Mouse (Mus musculus) MEL (cell line): Measurements from ENCODE around the gene Pla1a. TPM values are rescaled to one million over a fixed set of nuclear protein-coding genes. Genes with fewer than 3 reads are reported as not detected.

ENCODE experiments used
- DNase-seq: peaks from one replicate; pipeline ENCODE4 v3.0.0; 2011; ENCODE audit warnings: low read depth, low spot score
- H3K27ac ChIP-seq: 2 replicates; pipeline ENCODE4 v1.5.1; 2012; ENCODE audit warnings: low read depth, mild to moderate bottlenecking, control low read depth, low read length, moderate library complexity; ENCODE audit not compliant: control insufficient read depth
- H3K27me3 ChIP-seq, 2 experiments: fragments of 150-350 bp in 1 of 2; sonication (generic) in 1 of 2; 2 replicates each; pipeline ENCODE4 v1.6.1; 2012; ENCODE audit warnings: low read length in 2 of 2, mild to moderate bottlenecking in 2 of 2, improper control_type of control experiment in 1 of 2, moderate library complexity in 1 of 2; ENCODE audit not compliant: insufficient read depth in 2 of 2, control insufficient read depth in 1 of 2
- H3K36me3 ChIP-seq, 2 experiments: 2 replicates each; pipeline ENCODE4 v1.6.1; 2012 to 2014; ENCODE audit warnings: low read length in 2 of 2, improper control_type of control experiment in 1 of 2, inconsistent platforms in 1 of 2, mild to moderate bottlenecking in 1 of 2; ENCODE audit not compliant: insufficient read depth in 2 of 2, control insufficient read depth in 1 of 2
- H3K4me1 ChIP-seq, 2 experiments: fragments of 150-350 bp in 1 of 2; sonication (generic) in 1 of 2; 2 replicates each; pipeline ENCODE4 v1.6.1; 2012; ENCODE audit warnings: low read length in 2 of 2, improper control_type of control experiment in 1 of 2, mild to moderate bottlenecking in 1 of 2; ENCODE audit not compliant: insufficient read depth in 2 of 2, control insufficient read depth in 1 of 2
- H3K4me3 ChIP-seq, 2 experiments: fragments of 150-350 bp in 1 of 2; sonication (generic) in 1 of 2; 2 replicates each; pipeline ENCODE4 v1.5.1; 2012; ENCODE audit warnings: low read depth in 2 of 2, low read length in 2 of 2, mild to moderate bottlenecking in 2 of 2, moderate library complexity in 2 of 2, control low read depth in 1 of 2, improper control_type of control experiment in 1 of 2; ENCODE audit not compliant: control insufficient read depth in 1 of 2, insufficient read depth in 1 of 2
- H3K79me2 ChIP-seq: 2 replicates; pipeline ENCODE4 v1.6.1; 2012; ENCODE audit warnings: mild to moderate bottlenecking, low read length, moderate library complexity; ENCODE audit not compliant: control insufficient read depth, poor library complexity, insufficient read depth
- H3K9ac ChIP-seq: 2 replicates; pipeline ENCODE4 v1.6.1; 2012; ENCODE audit warnings: low read depth, mild to moderate bottlenecking, control low read depth, low read length, moderate library complexity; ENCODE audit not compliant: control insufficient read depth, poor library complexity, severe bottlenecking
- H3K9me3 ChIP-seq: fragments of 150-350 bp; sonication (generic); replicated peaks from 2 replicates; pipeline ENCODE4 v1.6.1; 2012; ENCODE audit warnings: mild to moderate bottlenecking, low read length, improper control_type of control experiment, moderate library complexity; ENCODE audit not compliant: insufficient read depth
- BHLHE40 ChIP-seq: IDR thresholded peaks from 2 replicates; pipeline ENCODE4 v1.6.1; 2012; ENCODE audit warnings: low read depth, mild to moderate bottlenecking, inconsistent platforms, low read length, improper control_type of control experiment, borderline replicate concordance
- CTCF ChIP-seq, 3 experiments: IDR thresholded peaks in 2 of 3; conservative IDR thresholded peaks in 1 of 3; 2 replicates each; pipeline ENCODE4 v1.5.1; 2011 to 2012; ENCODE audit warnings: low read length in 3 of 3, low read depth in 2 of 3, mild to moderate bottlenecking in 2 of 3, improper control_type of control experiment in 1 of 3, inconsistent platforms in 1 of 3, mixed read lengths in 1 of 3, moderate library complexity in 1 of 3; ENCODE audit not compliant: control insufficient read depth in 1 of 3, insufficient read depth in 1 of 3, poor library complexity in 1 of 3, severe bottlenecking in 1 of 3
- E2F4 ChIP-seq: IDR thresholded peaks from 2 replicates; pipeline ENCODE4 v1.6.1; 2011; ENCODE audit warnings: low read depth, low read length, improper control_type of control experiment, borderline replicate concordance
- EP300 ChIP-seq, 2 experiments: IDR thresholded peaks; 2 replicates each; pipeline ENCODE4 v1.6.1; 2011; ENCODE audit warnings: improper control_type of control experiment in 2 of 2, low read length in 2 of 2, low read depth in 1 of 2, mild to moderate bottlenecking in 1 of 2
- GABPA ChIP-seq: IDR thresholded peaks from 2 replicates; pipeline ENCODE4 v1.6.1; 2012; ENCODE audit warnings: low read depth, mild to moderate bottlenecking, inconsistent platforms, low read length, improper control_type of control experiment, moderate library complexity
- GATA1 ChIP-seq: IDR thresholded peaks from 2 replicates; pipeline ENCODE4 v1.6.1; 2011; ENCODE audit warnings: low read depth, low read length, improper control_type of control experiment
- HCFC1 ChIP-seq: IDR thresholded peaks from 2 replicates; pipeline ENCODE4 v1.6.1; 2012; ENCODE audit warnings: low read depth, mild to moderate bottlenecking, inconsistent platforms, low read length, improper control_type of control experiment, moderate library complexity
- JUND ChIP-seq: IDR thresholded peaks from 2 replicates; pipeline ENCODE4 v1.6.1; 2011; ENCODE audit warnings: low read depth, mild to moderate bottlenecking, improper control_type of control experiment, low read length
- KAT2A ChIP-seq: conservative IDR thresholded peaks from 2 replicates; pipeline ENCODE4 v1.6.1; 2012; ENCODE audit warnings: low read depth, low read length, improper control_type of control experiment, inconsistent platforms
- MAFK ChIP-seq: IDR thresholded peaks from 2 replicates; pipeline ENCODE4 v1.6.1; 2011; ENCODE audit warnings: low read depth, mild to moderate bottlenecking, low read length, improper control_type of control experiment, borderline replicate concordance
- MAX ChIP-seq: IDR thresholded peaks from 2 replicates; pipeline ENCODE4 v1.6.1; 2011; ENCODE audit warnings: low read length, improper control_type of control experiment
- MAZ ChIP-seq: IDR thresholded peaks from 2 replicates; pipeline ENCODE4 v1.6.1; 2012; ENCODE audit warnings: low read depth, mild to moderate bottlenecking, inconsistent platforms, low read length, improper control_type of control experiment
- MEF2A ChIP-seq: IDR thresholded peaks from 2 replicates; pipeline ENCODE4 v1.6.1; 2014; ENCODE audit warnings: low read depth, mild to moderate bottlenecking, inconsistent platforms, low read length, improper control_type of control experiment; ENCODE audit not compliant: poor library complexity, insufficient replicate concordance, severe bottlenecking; ENCODE audit errors: extremely low read depth
- MXI1 ChIP-seq: IDR thresholded peaks from 2 replicates; pipeline ENCODE4 v1.6.1; 2011; ENCODE audit warnings: mild to moderate bottlenecking, low read depth, low read length, improper control_type of control experiment
- MYC ChIP-seq: IDR thresholded peaks from 2 replicates; pipeline ENCODE4 v1.6.1; 2011; ENCODE audit warnings: low read depth, mild to moderate bottlenecking, low read length, improper control_type of control experiment, moderate library complexity
- NRF1 ChIP-seq: IDR thresholded peaks from 2 replicates; pipeline ENCODE4 v1.6.1; 2014; ENCODE audit warnings: low read depth, mild to moderate bottlenecking, inconsistent platforms, low read length, improper control_type of control experiment, moderate library complexity; ENCODE audit not compliant: poor library complexity, insufficient read depth, severe bottlenecking
- POLR2A ChIP-seq, 2 experiments: IDR thresholded peaks; 2 replicates each; pipeline ENCODE4 v1.6.1; 2011 to 2012; ENCODE audit warnings: low read length in 2 of 2, mild to moderate bottlenecking in 2 of 2, control low read depth in 1 of 2, improper control_type of control experiment in 1 of 2, low read depth in 1 of 2, moderate library complexity in 1 of 2; ENCODE audit not compliant: control insufficient read depth in 1 of 2, insufficient read depth in 1 of 2, poor library complexity in 1 of 2
- POLR2AphosphoS2 ChIP-seq: IDR thresholded peaks from 2 replicates; pipeline ENCODE4 v1.6.1; 2011; ENCODE audit warnings: low read length, improper control_type of control experiment
- SIN3A ChIP-seq: IDR thresholded peaks from 2 replicates; pipeline ENCODE4 v1.6.1; 2012; ENCODE audit warnings: low read length, improper control_type of control experiment, inconsistent platforms
- SMC3 ChIP-seq: IDR thresholded peaks from 2 replicates; pipeline ENCODE4 v1.6.1; 2011; ENCODE audit warnings: low read depth, low read length, improper control_type of control experiment
- TAL1 ChIP-seq: IDR thresholded peaks from 2 replicates; pipeline ENCODE4 v1.6.1; 2012; ENCODE audit warnings: mild to moderate bottlenecking, inconsistent platforms, low read length, moderate library complexity, mixed read lengths
- TBP ChIP-seq: IDR thresholded peaks from 2 replicates; pipeline ENCODE4 v1.8.0; 2011; ENCODE audit warnings: low read depth, low read length, improper control_type of control experiment
- USF1 ChIP-seq: IDR thresholded peaks from 2 replicates; pipeline ENCODE4 v1.6.1; 2014; ENCODE audit warnings: low read depth, mild to moderate bottlenecking, inconsistent platforms, low read length, improper control_type of control experiment, moderate library complexity
- USF2 ChIP-seq, 2 experiments: IDR thresholded peaks; 2 replicates each; pipeline ENCODE4 v1.6.1; 2011 to 2012; ENCODE audit warnings: improper control_type of control experiment in 2 of 2, low read length in 2 of 2, borderline replicate concordance in 1 of 2, inconsistent platforms in 1 of 2, low read depth in 1 of 2, mild to moderate bottlenecking in 1 of 2; ENCODE audit not compliant: insufficient read depth in 1 of 2
- ZC3H11A ChIP-seq: IDR thresholded peaks from 2 replicates; pipeline ENCODE4 v1.6.1; 2012; ENCODE audit warnings: low read depth, mild to moderate bottlenecking, inconsistent platforms, low read length, improper control_type of control experiment
- ZKSCAN1 ChIP-seq: IDR thresholded peaks from 2 replicates; pipeline ENCODE4 v1.6.1; 2012; ENCODE audit warnings: low read depth, mild to moderate bottlenecking, inconsistent platforms, low read length, improper control_type of control experiment, moderate library complexity
- ZNF384 ChIP-seq: IDR thresholded peaks from 2 replicates; pipeline ENCODE4 v1.6.1; 2012; ENCODE audit warnings: low read depth, mild to moderate bottlenecking, inconsistent platforms, low read length, improper control_type of control experiment
- polyA plus RNA-seq, 2 experiments: library from polyadenylated mRNA; stranded (reverse) in 1 of 2; unstranded in 1 of 2; fragments of >175 nt in 1 of 2; fragments of >200 nt in 1 of 2; gene quantifications; 2 replicates each; pipeline versions ENCODE4 v1.2.1 to v1.2.4; 2012; ENCODE audit warnings: low replicate concordance in 2 of 2, low read depth in 1 of 2; ENCODE audit not compliant: insufficient read length in 2 of 2, insufficient read depth in 1 of 2, missing spikeins in 1 of 2
- total RNA-seq: library from RNA; depleted of rRNA; stranded (reverse); fragments of 300-350 nt; gene quantifications from 2 replicates; pipeline ENCODE4 v1.2.3, GENCODE M21; 2012

Pla1a gene
- total and polyA plus RNA-seq, 3 experiments = 0.04 TPM; not detected in 2

DNA sequence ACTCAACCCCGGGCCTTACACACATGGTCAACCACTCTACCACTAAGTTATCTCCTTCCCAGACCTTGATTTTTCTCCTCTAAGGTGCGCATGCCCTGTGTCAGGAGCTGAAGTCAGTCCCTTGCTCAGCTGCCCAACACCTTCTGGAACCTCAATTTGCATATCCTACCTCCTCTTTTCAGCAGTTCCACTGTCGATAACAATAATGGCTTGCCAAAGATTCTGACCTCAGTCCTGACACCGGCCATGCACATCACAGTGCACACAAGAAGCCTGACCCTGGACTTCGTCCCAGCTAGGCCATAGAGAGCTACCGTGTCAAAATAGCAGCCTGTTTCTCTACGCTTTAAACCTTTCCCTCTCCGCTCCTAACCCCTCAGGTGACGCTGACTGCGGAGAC, 59.5 kb downstream of the Pla1a start (continued):
- TF ChIP-seq TAL1 = no peak
- TF ChIP-seq ZKSCAN1 = no peak
- TF ChIP-seq USF1 = 0 out of 2 replicates have a peak, but pooled peaks have one; percentile 11
- no peak for TF ChIP-seq MAZ
- TF ChIP-seq JUND = no peak
- TF ChIP-seq SIN3A = peak; percentile 23
- TF ChIP-seq SMC3 = no peak
- TF ChIP-seq MYC = no peak
- no peak for TF ChIP-seq ZNF384
- TF ChIP-seq USF2 (IDR thresholded peaks at IDR 0.05; ENCODE audit: borderline replicate concordance in 1 of 2, insufficient read depth in 1 of 2, low read depth in 1 of 2, low read length in 2 of 2) = no peak
- TF ChIP-seq MAFK = no peak
- no peak for TF ChIP-seq MEF2A
- TF ChIP-seq KAT2A = no peak
- TF ChIP-seq EP300 (IDR thresholded peaks at IDR 0.05; ENCODE audit: low read depth in 1 of 2, low read length in 2 of 2) = peak in 1 of 2 experiments; percentile 26; a peak in 1 of 4 replicates
- TF ChIP-seq TBP = 0 out of 2 replicates have a peak, but pooled peaks have one; percentile 41

- peak overlapping the region; percentile 80 for H3K9ac ChIP-seq
- no peaks in the 10 kb centered on the region for H3K9me3 ChIP-seq
Observed at GRCm38 (mm10) chr16:38372876-38373275, 60.1 kb downstream of the Pla1a start.

DNA sequence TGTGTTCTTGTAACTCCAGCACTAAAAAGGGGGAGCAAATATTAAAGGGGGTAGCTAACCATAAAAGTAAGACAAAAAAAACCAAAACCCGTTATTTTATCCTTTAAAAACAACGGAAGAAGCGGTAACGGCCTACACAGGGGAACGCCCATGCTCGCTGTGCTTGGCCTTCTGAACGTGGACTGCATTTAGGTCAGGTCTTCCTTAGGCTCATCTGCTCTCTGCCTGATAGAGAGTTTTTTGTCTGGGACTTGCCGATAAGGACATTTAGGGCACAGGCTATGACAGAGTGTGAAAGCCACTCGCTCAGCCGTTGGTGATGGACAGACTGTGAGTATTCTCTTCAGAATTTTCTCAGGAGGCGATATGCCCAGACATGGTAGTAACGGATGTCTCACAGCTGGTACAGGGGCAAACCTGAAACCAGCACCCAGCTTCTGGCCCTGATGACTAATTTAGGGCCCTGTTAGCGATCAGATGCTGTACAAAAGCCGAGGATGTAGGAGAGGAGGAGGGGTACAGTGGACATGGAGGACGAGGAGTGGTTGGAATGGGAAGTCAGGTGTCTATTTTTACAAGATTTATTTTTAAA, 61.1 kb downstream of the Pla1a start:
- peak overlapping the region; percentile 100 for H3K27ac ChIP-seq
- H3K9me3 ChIP-seq = no peaks in the 10 kb centered on the region
- H3K4me3 ChIP-seq = peak overlapping the region; percentile 56 to 60
- 0 out of 2 replicates have a peak, but pooled peaks have one; percentile 9 for TF ChIP-seq MAX
- peak; percentile 59 for TF ChIP-seq MXI1
- TF ChIP-seq EP300 (IDR thresholded peaks at IDR 0.05; ENCODE audit: low read depth in 1 of 2, low read length in 2 of 2) = peak; percentile 98 to 100
- 0 out of 2 replicates have a peak, but pooled peaks have one; percentile 55 for TF ChIP-seq JUND
- no peak for TF ChIP-seq USF2 (IDR thresholded peaks at IDR 0.05; ENCODE audit: borderline replicate concordance in 1 of 2, insufficient read depth in 1 of 2, low read depth in 1 of 2, low read length in 2 of 2)
- TF ChIP-seq MYC = peak; percentile 90
- TF ChIP-seq BHLHE40 = no peak; the same call in 1 of the 2 replicates
- peak; percentile 19; the same call in 1 of the 2 replicates for TF ChIP-seq SMC3
- TF ChIP-seq E2F4 = no peak
- no peak for TF ChIP-seq ZC3H11A
- peak; percentile 72 for TF ChIP-seq POLR2AphosphoS2
- peak in 1 of 2 experiments; percentile 74; a peak in 3 of 4 replicates for TF ChIP-seq POLR2A (IDR thresholded peaks at IDR 0.05; ENCODE audit: control insufficient read depth in 1 of 2, insufficient read depth in 1 of 2, low read depth in 1 of 2, low read length in 2 of 2, poor library complexity in 1 of 2)
- peak; percentile 61 for TF ChIP-seq HCFC1
- TF ChIP-seq SIN3A = peak; percentile 97
- peak; percentile 99 for TF ChIP-seq GATA1
- TF ChIP-seq CTCF (IDR thresholded peaks at IDR 0.05 in 2 of 3, conservative IDR thresholded peaks at IDR 0.05 in 1 of 3; ENCODE audit: control insufficient read depth in 1 of 3, insufficient read depth in 1 of 3, low read depth in 2 of 3, low read length in 3 of 3, poor library complexity in 1 of 3, severe bottlenecking in 1 of 3) = no peak
- peak; percentile 81; the same call in 1 of the 2 replicates for TF ChIP-seq MEF2A
- TF ChIP-seq NRF1 = no peak

More at GRCm38 (mm10) chr16:38372876-38373275, 60.1 kb downstream of the Pla1a start:
- H3K4me1 ChIP-seq = peaks cover 27 to 57% of the 10 kb centered on the region in 2 experiments
- H3K36me3 ChIP-seq = peaks cover 0 to 47% of the 10 kb centered on the region in 2 experiments; a peak in 2 of 4 replicates
- peak overlapping the region; percentile 56 to 60 for H3K4me3 ChIP-seq
- no peak for DNase-seq
- peak overlapping the region; percentile 100 for H3K27ac ChIP-seq
- H3K79me2 ChIP-seq = peaks cover 25% of the 10 kb centered on the region
- TF ChIP-seq EP300 (IDR thresholded peaks at IDR 0.05; ENCODE audit: low read depth in 1 of 2, low read length in 2 of 2) (peak in 1 of 2 experiments; percentile 6; a peak in 1 of 4 replicates), GABPA (no peak)
- H3K27me3 ChIP-seq = no peaks in the 10 kb centered on the region

More for the DNA sequence above, 61.1 kb downstream of the Pla1a start:
- Histone ChIP-seq H3K4me1 (peaks cover 27 to 57% of the 10 kb centered on the region in 2 experiments), H3K79me2 (peaks cover 25% of the 10 kb centered on the region), H3K36me3 (peaks cover 0 to 47% of the 10 kb centered on the region in 2 experiments; a peak in 2 of 4 replicates), H3K27me3 (no peaks in the 10 kb centered on the region), H3K9ac (peak overlapping the region; percentile 80)
- peak; percentile 99 for DNase-seq
